Mouse (Mus musculus) hindbrain, postnatal 0 days (tissue): ENCODE data around the gene Ppia. TPM values are rescaled to one million over a fixed set of nuclear protein-coding genes. Genes with fewer than 3 reads are reported as not detected.
"Not testable (repeated sequence)": the region's sequence is repeated elsewhere in the genome, so short reads cannot be mapped to it uniquely, and the experiment has no call there.

Experiments used
- ATAC-seq: fragments of 200-750 bp; cut with Nextera tagmentation; 2 replicates; pipeline ENCODE4 v1.8.0; 2017; ENCODE audit warnings: mild to moderate bottlenecking, moderate TSS enrichment, moderate library complexity
- DNase-seq: peaks from one replicate; pipeline ENCODE4 v3.0.0-alpha.2; 2015; ENCODE audit warnings: low spot score
- H3K27ac ChIP-seq: fragments of 300-500 bp; sonication (generic); 2 replicates; pipeline ENCODE4 v1.5.1; 2014; ENCODE audit warnings: mild to moderate bottlenecking
- H3K27me3 ChIP-seq: fragments of 300-500 bp; sonication (generic); 2 replicates; pipeline ENCODE4 v1.6.1; 2014; ENCODE audit warnings: low read length, mixed read lengths; ENCODE audit not compliant: insufficient read depth
- H3K36me3 ChIP-seq: fragments of 300-500 bp; sonication (generic); 2 replicates; pipeline ENCODE4 v1.6.1; 2014; ENCODE audit warnings: low read length, mixed read lengths; ENCODE audit not compliant: insufficient read depth
- H3K4me1 ChIP-seq: fragments of 300-500 bp; sonication (generic); 2 replicates; pipeline ENCODE4 v1.6.1; 2014; ENCODE audit warnings: antibody characterized with exemption, low read length, mixed read lengths; ENCODE audit not compliant: insufficient read depth
- H3K4me2 ChIP-seq: fragments of 300-500 bp; sonication (generic); 2 replicates; pipeline ENCODE4 v1.6.1; 2014; ENCODE audit warnings: low read depth, mild to moderate bottlenecking, low read length, moderate library complexity, mixed read lengths
- H3K4me3 ChIP-seq: fragments of 300-500 bp; sonication (generic); 2 replicates; pipeline ENCODE4 v1.5.1; 2014; ENCODE audit warnings: low read length
- H3K9ac ChIP-seq: fragments of 300-500 bp; sonication (generic); replicated peaks from 2 replicates; pipeline ENCODE4 v1.6.1; 2014; ENCODE audit warnings: mild to moderate bottlenecking, low read length, moderate library complexity, mixed read lengths
- H3K9me3 ChIP-seq: fragments of 300-500 bp; sonication (generic); 2 replicates; pipeline ENCODE4 v1.6.1; 2016; ENCODE audit warnings: low read length, mixed read lengths
- CTCF ChIP-seq: IDR thresholded peaks from 2 replicates; pipeline ENCODE4 v1.5.1; 2016; ENCODE audit warnings: antibody characterized with exemption, control low read depth, low read depth
- WGBS: fragments of 180-500 bp; shearing (Covaris S2); extraction: QIAGEN DNeasy Blood & Tissue Kit; methylation state at CpG from one replicate; pipeline ENCODE4 v1.1.7; 2014; 5-methylcytosine and 5-hydroxymethylcytosine counted together
- polyA plus RNA-seq: library from polyadenylated mRNA; unstranded; fragments of >200 nt; fragmentation: Nextera tagmentation; extraction: Ambion mirVana; gene quantifications from 2 replicates; pipeline ENCODE4 v1.2.1, GENCODE M21; 2015
- total RNA-seq: library from RNA; depleted of rRNA; stranded (reverse); fragments of >200 nt; gene quantifications from 2 replicates; pipeline ENCODE4 v1.2.3, GENCODE M21; 2014

Gene Ppia
- total and polyA plus RNA-seq, 2 experiments from 2014 or later = 2,267 to 5,475 TPM

DNA sequence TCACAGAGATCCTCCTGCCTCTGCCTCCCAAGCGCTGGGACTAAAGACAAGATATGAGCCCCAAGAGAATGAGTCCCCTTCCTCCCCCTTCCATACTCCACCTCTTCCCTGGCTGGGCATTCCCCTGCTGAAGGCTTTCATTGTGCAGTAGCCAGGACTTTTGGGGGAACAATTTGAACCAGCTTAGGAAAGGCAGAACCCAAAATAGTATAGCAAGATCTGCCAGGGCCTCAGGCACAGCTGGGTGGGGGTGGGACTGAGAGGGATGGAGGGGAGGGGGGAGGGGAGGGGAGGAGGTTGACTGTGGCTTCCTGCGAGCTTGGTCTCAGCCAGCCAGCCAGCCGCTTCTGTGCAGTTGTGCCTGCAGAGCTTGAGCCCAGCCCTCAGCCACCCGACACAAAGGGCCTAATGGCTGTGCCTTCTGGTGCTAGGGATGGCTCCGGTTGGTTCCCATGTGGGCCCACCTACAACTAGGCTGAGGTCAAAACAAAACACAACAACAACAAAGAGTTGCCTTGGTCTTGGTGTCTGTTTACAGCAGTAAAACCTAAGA lies 5.1 kb upstream of the Ppia start:
- WGBS = 33% methylated on average over 5 of the region's 5 CpGs
- peaks cover 5% of the 10 kb centered on the region; the same call in 1 of the 2 replicates for H3K4me1 ChIP-seq
- peaks cover 5% of the 10 kb centered on the region; the same call in 1 of the 2 replicates for H3K36me3 ChIP-seq
- no peaks in the 10 kb centered on the region for H3K27me3 ChIP-seq
- no peak for TF ChIP-seq CTCF
- H3K9me3 ChIP-seq = no peaks in the 10 kb centered on the region
- no peak overlapping the region for H3K27ac ChIP-seq
- no peak overlapping the region for H3K4me3 ChIP-seq
- no peak for DNase-seq
- ATAC-seq = no peak
- no peak overlapping the region for H3K9ac ChIP-seq
- H3K4me2 ChIP-seq = no peak overlapping the region

DNA sequence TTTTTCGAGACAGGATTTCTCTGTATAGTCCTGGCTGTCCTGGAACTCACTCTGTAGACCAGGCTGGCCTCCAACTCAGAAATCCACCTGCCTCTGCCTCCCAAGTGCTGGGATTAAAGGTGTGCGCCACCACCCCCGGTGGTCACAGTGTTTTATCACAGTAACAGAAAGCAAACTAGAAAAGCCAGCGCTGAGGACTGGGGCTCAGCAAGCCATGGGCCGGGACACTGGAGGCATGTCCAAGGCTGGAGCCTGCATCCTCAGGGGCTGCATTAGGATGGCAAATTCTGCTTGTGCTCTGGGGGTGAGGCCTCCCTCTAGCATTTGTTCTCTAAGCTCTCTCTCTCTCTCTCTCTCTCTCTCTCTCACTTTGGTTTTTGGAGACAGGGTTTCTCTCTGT lies 4.5 kb upstream of the Ppia start:
- not testable (repeated sequence) for H3K9me3 ChIP-seq, ATAC-seq, DNase-seq, H3K9ac ChIP-seq, H3K4me1 ChIP-seq, H3K4me3 ChIP-seq, H3K4me2 ChIP-seq, H3K27me3 ChIP-seq, H3K36me3 ChIP-seq, H3K27ac ChIP-seq
- 90% methylated on average over 5 of the region's 5 CpGs for WGBS

DNA sequence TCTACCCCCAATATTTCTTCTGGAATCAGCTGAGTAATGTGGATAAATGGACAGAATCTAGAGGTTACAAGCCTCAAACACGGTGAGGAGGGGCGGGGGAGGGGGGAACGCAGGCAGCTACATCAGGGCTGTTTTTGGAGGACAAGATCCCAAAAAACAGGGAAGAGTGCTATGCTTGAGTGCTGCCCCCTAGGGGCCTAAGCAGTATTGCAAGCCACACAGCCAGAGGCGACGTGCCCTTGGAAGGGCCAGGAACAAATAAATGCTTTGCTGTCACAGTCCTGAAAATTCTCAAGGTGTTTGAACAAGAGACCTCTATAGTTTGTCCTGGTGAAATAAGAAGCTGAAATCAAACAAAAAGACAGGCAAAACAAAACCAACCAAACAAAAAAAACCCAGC lies 3.6 kb upstream of the Ppia start:
- 2% methylated on average over 5 of the region's 5 CpGs for WGBS
- no peak for ATAC-seq
- no peaks in the 10 kb centered on the region for H3K4me1 ChIP-seq

DNA sequence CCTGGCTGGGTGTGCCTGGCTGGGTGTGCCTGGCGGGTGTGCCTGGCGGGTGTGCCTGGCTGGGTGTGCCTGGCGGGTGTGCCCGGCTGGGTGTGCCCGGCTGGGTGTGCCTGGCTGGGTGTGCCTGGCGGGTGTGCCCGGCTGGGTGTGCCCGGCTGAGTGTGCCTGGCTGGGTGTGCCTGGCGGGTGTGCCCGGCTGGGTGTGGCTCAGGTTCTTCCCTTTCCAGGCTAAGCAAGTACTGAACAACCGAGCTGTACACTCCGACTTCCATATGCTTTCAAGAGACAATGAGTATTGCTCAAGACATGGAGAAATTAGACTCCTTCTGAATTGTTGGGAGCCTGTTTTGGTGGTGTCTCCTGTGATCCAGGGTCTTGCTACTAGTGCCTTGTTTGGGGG lies 2.0 kb upstream of the Ppia start:
- Histone ChIP-seq H3K4me3 (no peak overlapping the region), H3K9me3 (no peaks in the 10 kb centered on the region), H3K9ac (no peak overlapping the region), H3K4me1 (peaks cover 9% of the 10 kb centered on the region), H3K27ac (no peak overlapping the region), H3K27me3 (no peaks in the 10 kb centered on the region), H3K36me3 (peaks cover under 1% of the 10 kb centered on the region; the same call in 1 of the 2 replicates), H3K4me2 (no peak overlapping the region)
- TF ChIP-seq CTCF = no peak
- 96% methylated on average over 12 of the region's 12 CpGs for WGBS
- ATAC-seq = no peak
- DNase-seq = no peak

More for the DNA sequence above, 3.6 kb upstream of the Ppia start:
- TF ChIP-seq CTCF = peak; percentile 91
- Histone ChIP-seq H3K4me3 (no peak overlapping the region), H3K9ac (no peak overlapping the region), H3K27me3 (no peaks in the 10 kb centered on the region), H3K4me2 (no peak overlapping the region), H3K36me3 (no peaks in the 10 kb centered on the region), H3K9me3 (no peaks in the 10 kb centered on the region), H3K27ac (no peak overlapping the region)
- DNase-seq = peak; percentile 84

DNA sequence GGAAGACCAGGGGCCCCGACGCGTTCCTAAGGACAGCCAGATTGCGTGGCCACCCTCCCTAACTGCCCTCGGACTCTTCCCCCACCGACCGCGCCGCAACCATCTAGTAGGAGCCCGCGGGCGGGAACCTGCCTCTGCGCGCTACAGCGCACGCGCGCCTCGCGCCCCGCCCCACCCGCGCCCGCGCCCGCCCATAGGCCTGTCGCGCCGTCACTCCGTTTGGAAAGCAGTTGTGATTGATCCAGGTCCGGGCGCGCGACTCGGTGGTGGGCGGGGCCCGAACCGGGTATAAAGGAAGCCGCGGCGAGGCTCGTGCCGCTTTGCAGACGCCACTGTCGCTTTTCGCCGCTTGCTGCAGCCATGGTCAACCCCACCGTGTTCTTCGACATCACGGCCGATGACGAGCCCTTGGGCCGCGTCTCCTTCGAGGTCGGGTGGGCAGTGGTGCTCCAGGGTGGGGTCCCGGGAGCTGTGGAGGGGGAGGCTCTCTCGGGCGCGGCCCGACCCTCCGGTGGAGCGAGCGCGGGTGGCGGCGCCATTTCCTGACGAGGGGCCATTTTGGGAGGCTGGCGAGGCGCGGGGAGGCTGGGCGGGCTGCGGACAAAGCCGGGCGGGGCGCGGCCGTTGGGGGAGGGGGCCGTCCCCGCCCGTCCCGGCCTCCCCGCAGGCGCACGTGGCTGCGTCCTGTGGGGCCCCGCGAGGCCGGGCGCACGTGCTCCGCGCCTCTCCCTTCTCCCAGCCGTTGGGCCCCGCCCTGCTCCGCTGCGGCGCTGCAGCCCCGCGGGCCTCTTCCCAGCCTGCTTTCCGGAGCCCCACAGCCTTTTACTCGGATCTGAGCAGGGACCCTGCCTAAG lies 535 bp downstream of the Ppia start:
- H3K4me3 ChIP-seq = peak overlapping the region; percentile 90
- no peaks in the 10 kb centered on the region for H3K9me3 ChIP-seq
- H3K27me3 ChIP-seq = no peaks in the 10 kb centered on the region
- peak overlapping the region; percentile 98 for H3K27ac ChIP-seq
- H3K9ac ChIP-seq = peak overlapping the region; percentile 98
- peaks cover 19% of the 10 kb centered on the region for H3K36me3 ChIP-seq
- peak; percentile 95 for ATAC-seq
- peak; percentile 97 for DNase-seq
- WGBS = 2% methylated on average over 88 of the region's 102 CpGs
- TF ChIP-seq CTCF = no peak
- peak overlapping the region; percentile 89 for H3K4me2 ChIP-seq
- peaks cover 9% of the 10 kb centered on the region for H3K4me1 ChIP-seq

DNA sequence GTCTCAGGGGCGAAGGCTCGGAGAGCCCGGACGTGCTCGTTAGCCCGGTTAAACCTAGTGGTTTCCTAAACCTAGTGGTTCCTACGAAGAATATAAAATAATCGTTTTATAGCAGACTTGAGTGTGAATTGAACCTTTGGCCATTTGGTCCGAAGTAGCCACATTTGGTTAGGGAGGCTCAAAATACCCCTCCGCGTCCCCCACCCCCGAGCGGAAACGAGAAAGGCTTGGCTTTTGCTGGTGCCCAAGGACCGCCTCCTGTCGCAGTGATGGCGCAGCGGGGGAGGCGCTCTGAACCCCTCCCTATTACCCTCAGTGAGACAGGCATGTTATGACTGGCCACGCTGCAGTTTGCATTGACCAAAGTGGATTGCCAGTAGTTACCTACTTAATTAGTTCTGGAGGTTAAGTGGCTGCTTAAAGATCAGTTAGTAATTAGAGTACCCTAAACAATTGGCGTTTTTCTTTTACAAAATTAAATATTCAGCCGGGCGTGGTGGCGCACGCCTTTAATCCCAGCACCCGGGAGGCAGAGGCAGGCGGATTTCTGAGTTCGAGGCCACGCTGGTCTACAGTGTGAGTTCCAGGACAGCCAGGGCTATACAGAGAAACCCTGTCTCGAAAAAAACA lies 1.3 kb downstream of the Ppia start:
- Histone ChIP-seq H3K4me2 (peak overlapping the region; percentile 89), H3K27me3 (no peaks in the 10 kb centered on the region), H3K9me3 (no peaks in the 10 kb centered on the region), H3K27ac (peak overlapping the region; percentile 98), H3K4me3 (peak overlapping the region; percentile 90), H3K4me1 (peaks cover 9% of the 10 kb centered on the region), H3K36me3 (peaks cover 19% of the 10 kb centered on the region), H3K9ac (peak overlapping the region; percentile 98)
- TF ChIP-seq CTCF = no peak
- under 1% methylated on average over 30 of the region's 30 CpGs for WGBS
- ATAC-seq (peak; percentile 67), DNase-seq (peak; percentile 90)
